Mouse (Mus musculus): ENCODE data around the gene Mlkl.
A peak's percentile ranks its signal among the peaks of the same experiment; 100 is the strongest.

Mlkl gene

GRCm38 (mm10) chr8:111337890-111338347 lies at the start of gene Mlkl:
Gene Mlkl, minus strand, starts transcription at chr8:111338177.
- peak in 1 of 2 experiments; percentile 54 for DNase-seq (ENCODE audit: low spot score in 2 of 2)

GRCm38 (mm10) chr8:111385915-111386314 lies 47.9 kb upstream of the Mlkl start:
- DNase-seq (ENCODE audit: low spot score in 2 of 2) = no peak

- DNase-seq (ENCODE audit: low spot score in 2 of 2) = no peak
Measured at GRCm38 (mm10) chr8:111384628-111385027, 46.7 kb upstream of the Mlkl start.

- DNase-seq (ENCODE audit: low spot score in 2 of 2) = no peak
Measured at GRCm38 (mm10) chr8:111375192-111375591, 37.2 kb upstream of the Mlkl start.

- DNase-seq (ENCODE audit: low spot score in 2 of 2) = no peak
Measured at GRCm38 (mm10) chr8:111369711-111370110, 31.7 kb upstream of the Mlkl start.

GRCm38 (mm10) chr8:111367350-111367749 lies 29.4 kb upstream of the Mlkl start:
- no peak for DNase-seq (ENCODE audit: low spot score in 2 of 2)

- peak in 1 of 2 experiments; percentile 36 for DNase-seq (ENCODE audit: low spot score in 2 of 2)
Measured at GRCm38 (mm10) chr8:111366610-111367234, 28.7 kb upstream of the Mlkl start.

GRCm38 (mm10) chr8:111363489-111363888 lies 25.5 kb upstream of the Mlkl start:
- DNase-seq (ENCODE audit: low spot score in 2 of 2) = no peak

- no peak for DNase-seq (ENCODE audit: low spot score in 2 of 2)
Measured at GRCm38 (mm10) chr8:111360579-111361209, 22.7 kb upstream of the Mlkl start.

GRCm38 (mm10) chr8:111359936-111360335 lies 22.0 kb upstream of the Mlkl start:
- no peak for DNase-seq (ENCODE audit: low spot score in 2 of 2)

GRCm38 (mm10) chr8:111358905-111359304 lies 20.9 kb upstream of the Mlkl start:
- DNase-seq (ENCODE audit: low spot score in 2 of 2) = no peak

- no peak for DNase-seq (ENCODE audit: low spot score in 2 of 2)
Measured at GRCm38 (mm10) chr8:111357433-111357832, 19.5 kb upstream of the Mlkl start.

GRCm38 (mm10) chr8:111353497-111353896 lies 15.5 kb upstream of the Mlkl start:
- DNase-seq (ENCODE audit: low spot score in 2 of 2) = no peak

- no peak for DNase-seq (ENCODE audit: low spot score in 2 of 2)
Measured at GRCm38 (mm10) chr8:111352289-111352688, 14.3 kb upstream of the Mlkl start.

GRCm38 (mm10) chr8:111350577-111350976 lies 12.6 kb upstream of the Mlkl start:
- no peak for DNase-seq (ENCODE audit: low spot score in 2 of 2)

- DNase-seq (ENCODE audit: low spot score in 2 of 2) = peak; percentile 70 to 83
Measured at GRCm38 (mm10) chr8:111343225-111343624, 5.2 kb upstream of the Mlkl start.

- no peak for DNase-seq (ENCODE audit: low spot score in 2 of 2)
Measured at GRCm38 (mm10) chr8:111340186-111340585, 2.2 kb upstream of the Mlkl start.

GRCm38 (mm10) chr8:111338370-111339208 lies 612 bp upstream of the Mlkl start:
- DNase-seq (ENCODE audit: low spot score in 2 of 2) = no peak

- DNase-seq (ENCODE audit: low spot score in 2 of 2) = no peak
Measured at GRCm38 (mm10) chr8:111337311-111337889, 577 bp downstream of the Mlkl start.

- DNase-seq (ENCODE audit: low spot score in 2 of 2) = no peak
Measured at GRCm38 (mm10) chr8:111336692-111337091, 1.3 kb downstream of the Mlkl start.

- no peak for DNase-seq (ENCODE audit: low spot score in 2 of 2)
Measured at GRCm38 (mm10) chr8:111325222-111325790, 12.7 kb downstream of the Mlkl start.

GRCm38 (mm10) chr8:111314729-111315128 lies 23.2 kb downstream of the Mlkl start:
- no peak for DNase-seq (ENCODE audit: low spot score in 2 of 2)

Measured in urinary bladder, postnatal 4 days (tissue).